Mouse (Mus musculus) R1 (cell line): ENCODE data around the gene Sntb2.
"Not testable (repeated sequence)": the region's sequence is repeated elsewhere in the genome, so short reads cannot be mapped to it uniquely, and the experiment has no call there.

ENCODE experiments used
- DNase-seq: peaks from one replicate; pipeline ENCODE4 v3.0.0-alpha.2; 2018; ENCODE audit warnings: low read depth, low spot score

Sntb2 gene

GRCm38 (mm10) chr8:106971916-106972315, 36.4 kb downstream of the Sntb2 start:
- no peak for DNase-seq

GRCm38 (mm10) chr8:106972538-106973264, 37.2 kb downstream of the Sntb2 start:
- DNase-seq = no peak

- not testable (repeated sequence) for DNase-seq
Observed at GRCm38 (mm10) chr8:106973526-106973925, 38.0 kb downstream of the Sntb2 start.

GRCm38 (mm10) chr8:106974754-106975153, 39.2 kb downstream of the Sntb2 start:
- DNase-seq = peak; percentile 78

- DNase-seq = no peak
Observed at GRCm38 (mm10) chr8:106975764-106976163, 40.2 kb downstream of the Sntb2 start.

GRCm38 (mm10) chr8:106976436-106976835, 40.9 kb downstream of the Sntb2 start:
- DNase-seq = no peak

- DNase-seq = no peak
Observed at GRCm38 (mm10) chr8:106978755-106979251, 43.3 kb downstream of the Sntb2 start.

GRCm38 (mm10) chr8:106985404-106985821, 49.9 kb downstream of the Sntb2 start:
- no peak for DNase-seq

GRCm38 (mm10) chr8:106985951-106986350, 50.4 kb downstream of the Sntb2 start:
- DNase-seq = no peak

- no peak for DNase-seq
Observed at GRCm38 (mm10) chr8:106987557-106987956, 52.0 kb downstream of the Sntb2 start.

- DNase-seq = no peak
Observed at GRCm38 (mm10) chr8:106991393-106991792, 55.8 kb downstream of the Sntb2 start.

- DNase-seq = not testable (repeated sequence)
Observed at GRCm38 (mm10) chr8:106996339-106996738, 60.8 kb downstream of the Sntb2 start.

- DNase-seq = no peak
Observed at GRCm38 (mm10) chr8:106997416-106997815, 61.9 kb downstream of the Sntb2 start.

GRCm38 (mm10) chr8:106999068-106999467, 63.5 kb downstream of the Sntb2 start:
- no peak for DNase-seq

- DNase-seq = peak; percentile 94
Observed at GRCm38 (mm10) chr8:107002532-107002931, 67.0 kb downstream of the Sntb2 start.

- DNase-seq = no peak
Observed at GRCm38 (mm10) chr8:107007795-107008194, 72.2 kb downstream of the Sntb2 start.

- no peak for DNase-seq
Observed at GRCm38 (mm10) chr8:107012666-107013065, 77.1 kb downstream of the Sntb2 start.

- no peak for DNase-seq
Observed at GRCm38 (mm10) chr8:107014915-107015314, 79.4 kb downstream of the Sntb2 start.

- no peak for DNase-seq
Observed at GRCm38 (mm10) chr8:107023479-107023878, 87.9 kb downstream of the Sntb2 start.

- no peak for DNase-seq
Observed at GRCm38 (mm10) chr8:107029310-107029709, 93.8 kb downstream of the Sntb2 start.

GRCm38 (mm10) chr8:107030058-107030457, 94.5 kb downstream of the Sntb2 start:
- peak; percentile 36 for DNase-seq

- DNase-seq = peak; percentile 96
Observed at GRCm38 (mm10) chr8:107030650-107031576, 95.4 kb downstream of the Sntb2 start, which contains the start of gene Vps4a. Gene Vps4a (plus strand): TSS chr8:107031222.
